Mouse (Mus musculus): Measurements from ENCODE around the gene Lpp. TPM values are rescaled to one million over a fixed set of nuclear protein-coding genes. Genes with fewer than 3 reads are reported as not detected.

Gene Lpp
- polyA plus RNA-seq, 1 experiment: 18.7 TPM

DNA sequence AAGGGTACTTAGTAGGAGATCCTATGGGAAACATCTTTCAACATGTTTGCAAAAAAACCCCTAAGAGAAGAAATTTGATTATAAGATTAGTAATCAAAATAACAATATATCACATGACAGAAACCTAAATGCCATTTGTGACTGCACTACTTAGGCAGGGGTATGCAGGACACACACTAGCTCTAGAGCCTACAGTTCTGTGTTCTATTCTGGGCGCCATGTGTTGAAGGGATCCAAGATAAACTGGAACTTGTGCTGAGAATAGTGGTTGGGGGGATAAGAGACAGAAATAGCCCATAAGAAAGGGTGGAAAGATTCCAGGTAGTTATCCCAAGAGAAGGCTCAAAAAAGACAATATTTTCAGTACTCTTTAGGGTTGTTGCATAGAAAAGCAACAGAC, 565.4 kb downstream of the Lpp start:
- WGBS: 90% methylated on average over 1 of the region's 1 CpGs
- no peak overlapping the region for H3K4me3 ChIP-seq (replicated peaks; ENCODE audit: extremely low read depth, low read depth, low read length)
- H3K4me1 ChIP-seq (ENCODE audit: control insufficient read depth, insufficient read depth, low read length): no peaks in the 10 kb centered on the region
- no peak for DNase-seq
- TF ChIP-seq CTCF (IDR thresholded peaks at IDR 0.05; ENCODE audit: insufficient read depth, low read length) (no peak), POLR2A (IDR thresholded peaks at IDR 0.05; ENCODE audit: borderline replicate concordance, extremely low read depth, low read depth, low read length) (no peak)

DNA sequence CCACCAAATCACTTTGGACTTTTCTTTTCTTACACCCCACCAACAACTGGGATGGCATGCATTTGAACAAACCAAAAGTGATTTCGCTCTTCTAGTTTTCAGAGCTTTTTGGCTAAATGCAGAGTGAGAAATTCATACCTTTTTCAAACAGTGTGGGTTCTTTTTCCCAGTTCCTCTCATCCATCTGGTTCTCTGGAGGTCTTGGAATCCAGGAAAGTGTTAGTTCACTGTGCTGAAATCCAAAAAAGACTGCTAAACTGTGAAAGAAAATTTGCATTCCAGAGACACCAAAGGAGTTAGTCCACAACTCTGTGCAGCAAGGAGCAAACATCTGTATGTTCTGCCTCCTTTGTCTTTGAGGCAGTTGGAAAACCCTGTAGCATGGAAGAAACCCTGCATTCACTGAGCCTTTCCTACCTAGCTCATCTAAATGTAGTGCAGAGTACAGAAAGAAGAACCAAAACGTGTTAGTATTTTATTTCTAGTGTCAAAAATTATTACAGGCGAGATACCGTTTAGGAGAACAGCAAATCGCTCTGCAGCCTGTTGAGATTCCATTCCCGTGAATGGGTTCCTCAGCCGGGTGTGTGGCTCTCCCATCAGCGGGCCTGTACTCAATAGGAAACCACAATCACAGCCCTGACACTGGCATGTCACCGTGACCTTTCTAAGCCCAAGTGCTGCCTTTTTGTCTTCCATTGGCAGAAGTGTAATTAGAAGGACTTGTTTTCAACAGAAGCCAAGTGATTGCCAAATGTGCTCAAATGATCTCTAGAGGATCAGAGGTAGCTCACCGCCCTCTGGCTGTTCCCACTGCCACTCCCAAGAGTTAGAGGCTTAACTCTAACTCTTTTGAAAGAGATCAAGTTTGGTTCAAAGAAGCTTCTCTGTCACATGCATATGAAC, 567.8 kb downstream of the Lpp start:
- DNase-seq: peak; percentile 9
- H3K4me3 ChIP-seq (replicated peaks; ENCODE audit: extremely low read depth, low read depth, low read length): no peak overlapping the region
- no peaks in the 10 kb centered on the region for H3K4me1 ChIP-seq (ENCODE audit: control insufficient read depth, insufficient read depth, low read length)
- no peak for TF ChIP-seq POLR2A (IDR thresholded peaks at IDR 0.05; ENCODE audit: borderline replicate concordance, extremely low read depth, low read depth, low read length)
- TF ChIP-seq CTCF (IDR thresholded peaks at IDR 0.05; ENCODE audit: insufficient read depth, low read length): no peak
- WGBS: 69% methylated on average over 10 of the region's 10 CpGs

DNA sequence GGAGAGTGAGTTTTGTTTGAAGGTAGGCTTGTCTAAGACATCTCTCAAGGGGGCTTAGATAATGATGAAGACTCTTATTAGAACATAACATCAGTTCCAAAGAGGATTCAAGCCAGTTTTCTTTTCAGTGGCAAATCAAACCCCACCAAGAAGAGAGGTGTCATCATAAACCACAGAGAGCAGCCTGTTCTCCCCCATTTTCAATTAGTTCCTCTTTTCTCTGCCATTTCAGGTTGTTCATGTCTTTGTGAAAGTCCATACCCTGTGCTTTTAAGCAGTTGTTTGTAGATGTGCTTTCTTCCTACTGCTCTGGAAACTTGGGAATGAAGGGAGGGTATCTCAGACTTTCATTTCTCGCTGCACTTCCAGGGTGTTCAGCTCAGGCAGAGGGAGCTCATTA, 571.0 kb downstream of the Lpp start:
- TF ChIP-seq CTCF (IDR thresholded peaks at IDR 0.05; ENCODE audit: insufficient read depth, low read length) (no peak), POLR2A (IDR thresholded peaks at IDR 0.05; ENCODE audit: borderline replicate concordance, extremely low read depth, low read depth, low read length) (no peak)
- no peaks in the 10 kb centered on the region for H3K4me1 ChIP-seq (ENCODE audit: control insufficient read depth, insufficient read depth, low read length)
- DNase-seq: no peak
- 63% methylated on average over 1 of the region's 1 CpGs for WGBS
- no peak overlapping the region for H3K4me3 ChIP-seq (replicated peaks; ENCODE audit: extremely low read depth, low read depth, low read length)

DNA sequence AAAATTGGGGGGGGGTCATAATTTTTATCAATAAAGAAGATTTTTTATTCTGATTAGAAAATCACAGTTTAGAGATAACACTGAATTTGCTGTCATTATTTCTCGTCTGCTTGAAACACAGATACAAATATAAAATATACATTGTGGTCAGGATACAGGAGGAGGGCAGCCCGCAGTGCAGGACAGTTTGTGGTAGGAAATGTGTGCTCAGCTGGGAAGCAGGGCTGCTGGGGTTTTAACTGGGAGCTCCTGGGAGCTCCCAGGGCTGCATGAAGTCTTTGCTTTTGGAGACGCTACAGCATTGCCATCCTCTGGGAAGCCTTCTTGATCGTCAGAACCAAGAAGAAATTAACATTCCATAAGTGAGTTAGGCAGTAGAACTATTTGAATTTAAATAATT, 571.8 kb downstream of the Lpp start:
- 65% methylated on average over 4 of the region's 4 CpGs for WGBS
- Histone ChIP-seq H3K4me3 (replicated peaks; ENCODE audit: extremely low read depth, low read depth, low read length) (no peak overlapping the region), H3K4me1 (ENCODE audit: control insufficient read depth, insufficient read depth, low read length) (no peaks in the 10 kb centered on the region)
- TF ChIP-seq POLR2A (IDR thresholded peaks at IDR 0.05; ENCODE audit: borderline replicate concordance, extremely low read depth, low read depth, low read length) (no peak), CTCF (IDR thresholded peaks at IDR 0.05; ENCODE audit: insufficient read depth, low read length) (no peak)
- DNase-seq: no peak

GRCm38 (mm10) chr16:24966460-24966859, 573.2 kb downstream of the Lpp start:
- 95% methylated on average over 9 of the region's 9 CpGs for WGBS
- no peaks in the 10 kb centered on the region for H3K4me1 ChIP-seq (ENCODE audit: control insufficient read depth, insufficient read depth, low read length)
- DNase-seq: no peak
- H3K4me3 ChIP-seq (replicated peaks; ENCODE audit: extremely low read depth, low read depth, low read length): no peak overlapping the region
- TF ChIP-seq POLR2A (IDR thresholded peaks at IDR 0.05; ENCODE audit: borderline replicate concordance, extremely low read depth, low read depth, low read length) (no peak), CTCF (IDR thresholded peaks at IDR 0.05; ENCODE audit: insufficient read depth, low read length) (no peak)

DNA sequence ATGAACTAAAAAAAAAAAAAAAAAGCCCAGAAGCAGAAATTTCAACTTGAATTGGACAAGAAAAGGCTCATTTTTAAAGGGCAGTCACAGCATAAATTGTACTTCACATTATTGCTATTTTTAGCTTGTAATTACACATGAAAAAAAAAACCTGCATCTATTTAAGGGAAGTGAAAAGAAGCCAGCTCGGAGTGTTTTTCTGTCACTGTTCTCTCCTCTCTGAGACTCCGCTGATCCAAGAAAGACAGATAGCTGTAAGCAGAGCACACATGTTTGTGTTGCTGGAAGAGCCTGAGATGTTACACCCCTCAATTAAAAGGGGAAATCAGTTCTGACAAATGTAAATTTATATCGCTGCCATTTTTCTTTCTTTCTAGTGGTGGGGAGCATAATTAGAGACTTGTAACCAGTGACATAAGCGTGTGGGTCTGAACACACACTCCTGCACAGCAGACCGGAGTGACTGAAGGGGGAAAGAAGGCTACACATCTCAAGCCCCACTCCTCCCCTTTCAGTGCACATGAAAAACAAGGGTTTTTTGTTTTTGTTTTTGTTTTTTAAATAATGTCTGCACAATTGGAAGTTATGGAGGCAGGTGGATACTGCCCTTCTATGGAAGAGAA, 579.8 kb downstream of the Lpp start:
- Histone ChIP-seq H3K4me3 (replicated peaks; ENCODE audit: extremely low read depth, low read depth, low read length) (no peak overlapping the region), H3K4me1 (ENCODE audit: control insufficient read depth, insufficient read depth, low read length) (no peaks in the 10 kb centered on the region)
- no peak for DNase-seq
- WGBS: 69% methylated on average over 5 of the region's 5 CpGs
- TF ChIP-seq CTCF (IDR thresholded peaks at IDR 0.05; ENCODE audit: insufficient read depth, low read length) (no peak), POLR2A (IDR thresholded peaks at IDR 0.05; ENCODE audit: borderline replicate concordance, extremely low read depth, low read depth, low read length) (no peak)

- TF ChIP-seq CTCF (IDR thresholded peaks at IDR 0.05; ENCODE audit: insufficient read depth, low read length) (no peak), POLR2A (IDR thresholded peaks at IDR 0.05; ENCODE audit: borderline replicate concordance, extremely low read depth, low read depth, low read length) (no peak)
- Histone ChIP-seq H3K4me3 (replicated peaks; ENCODE audit: extremely low read depth, low read depth, low read length) (no peak overlapping the region), H3K4me1 (ENCODE audit: control insufficient read depth, insufficient read depth, low read length) (no peaks in the 10 kb centered on the region)
- no peak for DNase-seq
- 92% methylated on average over 1 of the region's 1 CpGs for WGBS
These were observed 584.5 kb downstream of the Lpp start for GRCm38 (mm10) chr16:24977771-24978170.

DNA sequence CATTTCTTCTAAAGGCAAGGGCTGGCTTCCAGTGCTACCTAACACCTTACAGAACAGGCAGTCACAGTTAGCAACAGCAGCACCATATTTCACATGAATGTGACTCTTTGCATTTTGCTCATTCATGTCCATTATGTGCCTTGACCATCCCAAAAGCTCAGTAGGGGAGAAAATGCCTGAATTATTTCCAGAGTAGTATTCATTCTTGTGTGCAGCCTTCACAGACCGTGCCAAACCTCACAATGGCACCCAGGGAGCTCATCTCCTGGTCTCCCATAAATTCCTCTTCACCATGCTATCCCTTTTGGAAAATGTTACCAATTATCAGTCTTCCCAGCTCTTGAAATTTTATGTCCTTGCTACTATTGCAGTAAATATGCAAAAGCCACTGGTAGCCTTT, 584.9 kb downstream of the Lpp start:
- no peaks in the 10 kb centered on the region for H3K4me1 ChIP-seq (ENCODE audit: control insufficient read depth, insufficient read depth, low read length)
- TF ChIP-seq POLR2A (IDR thresholded peaks at IDR 0.05; ENCODE audit: borderline replicate concordance, extremely low read depth, low read depth, low read length) (no peak), CTCF (IDR thresholded peaks at IDR 0.05; ENCODE audit: insufficient read depth, low read length) (no peak)
- no peak for DNase-seq
- 100% methylated on average over 1 of the region's 1 CpGs for WGBS
- no peak overlapping the region for H3K4me3 ChIP-seq (replicated peaks; ENCODE audit: extremely low read depth, low read depth, low read length)

- DNase-seq: no peak
- TF ChIP-seq POLR2A (IDR thresholded peaks at IDR 0.05; ENCODE audit: borderline replicate concordance, extremely low read depth, low read depth, low read length): no peak
- no peak for TF ChIP-seq CTCF (IDR thresholded peaks at IDR 0.05; ENCODE audit: insufficient read depth, low read length)
- 86% methylated on average over 4 of the region's 4 CpGs for WGBS
- no peak overlapping the region for H3K4me3 ChIP-seq (replicated peaks; ENCODE audit: extremely low read depth, low read depth, low read length)
- no peaks in the 10 kb centered on the region for H3K4me1 ChIP-seq (ENCODE audit: control insufficient read depth, insufficient read depth, low read length)
These were observed 586.1 kb downstream of the Lpp start for GRCm38 (mm10) chr16:24979391-24979790.

DNA sequence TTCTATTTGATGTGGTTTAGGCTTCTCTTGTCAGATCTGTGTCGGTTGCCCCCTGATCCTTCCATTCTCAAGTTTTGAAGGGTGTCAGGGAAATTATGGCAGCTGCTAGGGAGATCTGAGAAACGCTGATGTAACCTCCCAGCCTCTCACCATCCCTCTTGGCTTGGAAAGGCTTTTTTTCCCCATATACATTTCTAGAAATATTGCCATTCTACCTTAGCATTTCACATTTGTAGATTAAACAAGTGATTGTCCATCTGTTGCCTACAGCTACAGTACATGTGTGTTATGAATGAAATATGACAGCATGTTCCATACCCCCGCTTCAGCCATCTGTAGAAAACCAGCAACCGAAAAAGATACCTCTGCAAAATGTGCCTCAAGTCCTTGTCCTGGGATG, 589.5 kb downstream of the Lpp start:
- DNase-seq: no peak
- H3K4me1 ChIP-seq (ENCODE audit: control insufficient read depth, insufficient read depth, low read length): no peaks in the 10 kb centered on the region

More for the DNA sequence above, 589.5 kb downstream of the Lpp start:
- TF ChIP-seq POLR2A (IDR thresholded peaks at IDR 0.05; ENCODE audit: borderline replicate concordance, extremely low read depth, low read depth, low read length) (no peak), CTCF (IDR thresholded peaks at IDR 0.05; ENCODE audit: insufficient read depth, low read length) (no peak)
- H3K4me3 ChIP-seq (replicated peaks; ENCODE audit: extremely low read depth, low read depth, low read length): no peak overlapping the region
- 79% methylated on average over 4 of the region's 4 CpGs for WGBS

All from lung, adult 2 months (tissue).